Mouse (Mus musculus): Measurements from ENCODE around the gene Olfr1361. TPM values are rescaled to one million over a fixed set of nuclear protein-coding genes. Genes with fewer than 3 reads are reported as not detected.

Olfr1361 gene
- not detected in 2 replicates for polyA plus RNA-seq (2015; fragmentation: Nextera tagmentation; extraction: Ambion mirVana)

GRCm38 (mm10) chr13:21663286-21663685 is at the start of gene Olfr1361:
Olfr1361 (minus strand) TSS chr13:21663386.
- Histone ChIP-seq H3K36me3 (no peaks in the 10 kb centered on the region), H3K4me3 (replicated peaks) (no peak within 1 kb of the TSS), H3K4me1 (replicated peaks) (no peaks in the 10 kb centered on the region), H3K4me2 (replicated peaks) (no peak within 1 kb of the TSS), H3K27ac (no peak within 1 kb of the TSS), H3K9me3 (0 out of 2 replicates have a peak, but pooled peaks cover 2% of the 10 kb centered on the region), H3K9ac (replicated peaks) (no peak within 1 kb of the TSS), H3K27me3 (no peaks in the 10 kb centered on the region)
- whole genome bisulfite sequencing = 86% methylated on average over 2 of the region's 2 CpGs
- no peak for ATAC-seq

GRCm38 (mm10) chr13:21711698-21712097 is 48.5 kb upstream of the Olfr1361 start:
- 20% methylated on average over 4 of the region's 4 CpGs for WGBS

GRCm38 (mm10) chr13:21710821-21711525 is 47.8 kb upstream of the Olfr1361 start:
- Histone ChIP-seq H3K4me1 (replicated peaks) (peaks cover 16% of the 10 kb centered on the region), H3K36me3 (no peaks in the 10 kb centered on the region), H3K9ac (replicated peaks) (peak overlapping the region; percentile 42), H3K9me3 (no peaks in the 10 kb centered on the region), H3K27me3 (no peaks in the 10 kb centered on the region), H3K4me3 (replicated peaks) (peak overlapping the region; percentile 44), H3K4me2 (replicated peaks) (peak overlapping the region; percentile 68), H3K27ac (no peak overlapping the region)
- 2% methylated on average over 22 of the region's 22 CpGs for WGBS
- ATAC-seq = peak; percentile 76

More at GRCm38 (mm10) chr13:21711698-21712097, 48.5 kb upstream of the Olfr1361 start:
- Histone ChIP-seq H3K4me1 (replicated peaks) (peaks cover 16% of the 10 kb centered on the region), H3K9me3 (no peaks in the 10 kb centered on the region), H3K4me2 (replicated peaks) (peak overlapping the region; percentile 68), H3K9ac (replicated peaks) (peak overlapping the region; percentile 42; the same call in 1 of the 2 replicates), H3K4me3 (replicated peaks) (peak overlapping the region; percentile 44), H3K27me3 (no peaks in the 10 kb centered on the region), H3K36me3 (no peaks in the 10 kb centered on the region), H3K27ac (no peak overlapping the region)
- ATAC-seq = no peak

GRCm38 (mm10) chr13:21710031-21710711 is 47.0 kb upstream of the Olfr1361 start:
- H3K27ac ChIP-seq = peak overlapping the region; percentile 72
- peak overlapping the region; percentile 47 for H3K4me2 ChIP-seq (replicated peaks)
- H3K27me3 ChIP-seq = no peaks in the 10 kb centered on the region
- no peaks in the 10 kb centered on the region for H3K9me3 ChIP-seq
- H3K4me3 ChIP-seq (replicated peaks) = peak overlapping the region; percentile 64
- under 1% methylated on average over 32 of the region's 32 CpGs for WGBS
- peak overlapping the region; percentile 60 for H3K9ac ChIP-seq (replicated peaks)
- no peaks in the 10 kb centered on the region for H3K36me3 ChIP-seq
- H3K4me1 ChIP-seq (replicated peaks) = peaks cover 12% of the 10 kb centered on the region
- ATAC-seq = peak; percentile 83

- ATAC-seq = no peak
- 74% methylated on average over 4 of the region's 4 CpGs for WGBS
- Histone ChIP-seq H3K27ac (no peak overlapping the region), H3K9ac (replicated peaks) (no peak overlapping the region), H3K4me2 (replicated peaks) (no peak overlapping the region), H3K27me3 (no peaks in the 10 kb centered on the region), H3K36me3 (no peaks in the 10 kb centered on the region), H3K4me1 (replicated peaks) (peaks cover 7% of the 10 kb centered on the region; the same call in 1 of the 2 replicates), H3K9me3 (no peaks in the 10 kb centered on the region), H3K4me3 (replicated peaks) (no peak overlapping the region)
These were observed 43.5 kb upstream of the Olfr1361 start for GRCm38 (mm10) chr13:21706669-21707068.

GRCm38 (mm10) chr13:21697811-21698210 is 34.6 kb upstream of the Olfr1361 start, which contains the start of gene Olfr1359:
Olfr1359 (plus strand) TSS chr13:21698111.
- no peaks in the 10 kb centered on the region for H3K9me3 ChIP-seq
- H3K27ac ChIP-seq = no peak within 1 kb of the TSS
- ATAC-seq = no peak
- no peaks in the 10 kb centered on the region for H3K36me3 ChIP-seq
- no peaks in the 10 kb centered on the region for H3K27me3 ChIP-seq
- H3K4me1 ChIP-seq (replicated peaks) = no peaks in the 10 kb centered on the region
- H3K4me2 ChIP-seq (replicated peaks) = no peak within 1 kb of the TSS
- no peak within 1 kb of the TSS for H3K4me3 ChIP-seq (replicated peaks)
- no peak within 1 kb of the TSS for H3K9ac ChIP-seq (replicated peaks)

- Histone ChIP-seq H3K36me3 (no peaks in the 10 kb centered on the region), H3K4me1 (replicated peaks) (no peaks in the 10 kb centered on the region), H3K4me2 (replicated peaks) (no peak within 1 kb of the TSS), H3K9me3 (no peaks in the 10 kb centered on the region), H3K9ac (replicated peaks) (no peak within 1 kb of the TSS), H3K27me3 (no peaks in the 10 kb centered on the region), H3K4me3 (replicated peaks) (no peak within 1 kb of the TSS), H3K27ac (no peak within 1 kb of the TSS)
- no peak for ATAC-seq
- 79% methylated on average over 2 of the region's 2 CpGs for WGBS
These were observed 14.1 kb upstream of the Olfr1361 start, which contains the start of gene Olfr1360 for GRCm38 (mm10) chr13:21677305-21677704. Olfr1360 (minus strand) TSS chr13:21677405.

GRCm38 (mm10) chr13:21642418-21642817 is 20.8 kb downstream of the Olfr1361 start, which contains the start of gene Olfr11:
Olfr11 (minus strand) TSS chr13:21642518.
- Histone ChIP-seq H3K27ac (no peak within 1 kb of the TSS), H3K36me3 (no peaks in the 10 kb centered on the region), H3K4me2 (replicated peaks) (no peak within 1 kb of the TSS), H3K4me1 (replicated peaks) (no peaks in the 10 kb centered on the region), H3K9me3 (no peaks in the 10 kb centered on the region), H3K4me3 (replicated peaks) (no peak within 1 kb of the TSS), H3K27me3 (no peaks in the 10 kb centered on the region), H3K9ac (replicated peaks) (no peak within 1 kb of the TSS)
- 83% methylated on average over 2 of the region's 2 CpGs for WGBS
- ATAC-seq = no peak

GRCm38 (mm10) chr13:21613922-21614321 is 49.3 kb downstream of the Olfr1361 start, which contains the start of gene Olfr1362:
Olfr1362 (minus strand) TSS chr13:21614022.
- Histone ChIP-seq H3K36me3 (no peaks in the 10 kb centered on the region), H3K4me3 (replicated peaks) (no peak within 1 kb of the TSS), H3K27me3 (no peaks in the 10 kb centered on the region), H3K4me2 (replicated peaks) (no peak within 1 kb of the TSS), H3K9ac (replicated peaks) (no peak within 1 kb of the TSS), H3K9me3 (no peaks in the 10 kb centered on the region), H3K27ac (no peak within 1 kb of the TSS), H3K4me1 (replicated peaks) (no peaks in the 10 kb centered on the region)
- ATAC-seq = no peak

Other genes starting within 250 kb of the Olfr1361 start
- 4.5 and 5.8 TPM in 2 replicates for gene Pgbd1, start 222.3 kb downstream of the Olfr1361 start, polyA plus RNA-seq (2015; fragmentation: Nextera tagmentation; extraction: Ambion mirVana)
- 25.8 and 25.9 TPM in 2 replicates for gene Zscan26, start 209.7 kb downstream of the Olfr1361 start, polyA plus RNA-seq (2015; fragmentation: Nextera tagmentation; extraction: Ambion mirVana)
- gene Nkapl, start 194.9 kb downstream of the Olfr1361 start, polyA plus RNA-seq (2015; fragmentation: Nextera tagmentation; extraction: Ambion mirVana) = 3.8 and 4.1 TPM in 2 replicates
- 9.4 and 9.5 TPM in 2 replicates for gene Zkscan4, start 184.5 kb downstream of the Olfr1361 start, polyA plus RNA-seq (2015; fragmentation: Nextera tagmentation; extraction: Ambion mirVana)
- 3.7 TPM in 1 of 2 replicates, not detected in the other for gene Gm10065, start 183.9 kb downstream of the Olfr1361 start, polyA plus RNA-seq (2015; fragmentation: Nextera tagmentation; extraction: Ambion mirVana)
- 0.46 and 0.57 TPM in 2 replicates for gene AK157302, start 168.2 kb downstream of the Olfr1361 start, polyA plus RNA-seq (2015; fragmentation: Nextera tagmentation; extraction: Ambion mirVana)
- 5.9 and 7.4 TPM in 2 replicates for gene Gm11273, start 162.0 kb downstream of the Olfr1361 start, polyA plus RNA-seq (2015; fragmentation: Nextera tagmentation; extraction: Ambion mirVana)
- 6.7 and 7.1 TPM in 2 replicates for gene Zkscan8, start 132.3 kb downstream of the Olfr1361 start, polyA plus RNA-seq (2015; fragmentation: Nextera tagmentation; extraction: Ambion mirVana)
- 0.17 and 0.23 TPM in 2 replicates for gene Olfr1366, start 120.6 kb downstream of the Olfr1361 start, polyA plus RNA-seq (2015; fragmentation: Nextera tagmentation; extraction: Ambion mirVana)
- 0.05 TPM in 1 of 2 replicates, not detected in the other for gene Olfr1535, start 103.5 kb downstream of the Olfr1361 start, polyA plus RNA-seq (2015; fragmentation: Nextera tagmentation; extraction: Ambion mirVana)
- gene Olfr1364, start 81.6 kb downstream of the Olfr1361 start, polyA plus RNA-seq (2015; fragmentation: Nextera tagmentation; extraction: Ambion mirVana) = not detected in 2 replicates
- gene Olfr1362, start 49.4 kb downstream of the Olfr1361 start, polyA plus RNA-seq (2015; fragmentation: Nextera tagmentation; extraction: Ambion mirVana) = not detected in 2 replicates
- gene Olfr11, start 20.9 kb downstream of the Olfr1361 start, polyA plus RNA-seq (2015; fragmentation: Nextera tagmentation; extraction: Ambion mirVana) = 0.05 TPM in 1 of 2 replicates, not detected in the other
- not detected in 2 replicates for gene Olfr1360, start 14.0 kb upstream of the Olfr1361 start, polyA plus RNA-seq (2015; fragmentation: Nextera tagmentation; extraction: Ambion mirVana)
- gene Olfr1359, start 34.7 kb upstream of the Olfr1361 start, polyA plus RNA-seq (2015; fragmentation: Nextera tagmentation; extraction: Ambion mirVana) = not detected in 2 replicates
- gene Hist1h2bl, start 52.8 kb upstream of the Olfr1361 start, polyA plus RNA-seq (2015; fragmentation: Nextera tagmentation; extraction: Ambion mirVana) = 1.8 TPM in 1 of 2 replicates, not detected in the other
- 12.9 and 37.4 TPM in 2 replicates for gene Hist1h2ai, start 53.0 kb upstream of the Olfr1361 start, polyA plus RNA-seq (2015; fragmentation: Nextera tagmentation; extraction: Ambion mirVana)
- gene Hist1h3h, start 54.3 kb upstream of the Olfr1361 start, polyA plus RNA-seq (2015; fragmentation: Nextera tagmentation; extraction: Ambion mirVana) = 10.8 and 11.5 TPM in 2 replicates
- gene Hist1h2bm, start 58.7 kb upstream of the Olfr1361 start, polyA plus RNA-seq (2015; fragmentation: Nextera tagmentation; extraction: Ambion mirVana) = 3.7 and 4.2 TPM in 2 replicates
- gene Hist1h4j, start 71.7 kb upstream of the Olfr1361 start, polyA plus RNA-seq (2015; fragmentation: Nextera tagmentation; extraction: Ambion mirVana) = 0.82 and 1.0 TPM in 2 replicates
- 1.1 and 3.0 TPM in 2 replicates for gene Hist1h4k, start 87.1 kb upstream of the Olfr1361 start, polyA plus RNA-seq (2015; fragmentation: Nextera tagmentation; extraction: Ambion mirVana)
- gene Hist1h2ak, start 90.4 kb upstream of the Olfr1361 start, polyA plus RNA-seq (2015; fragmentation: Nextera tagmentation; extraction: Ambion mirVana) = 22.2 and 26.2 TPM in 2 replicates
- 2.5 and 6.7 TPM in 2 replicates for gene Hist1h2bn, start 90.7 kb upstream of the Olfr1361 start, polyA plus RNA-seq (2015; fragmentation: Nextera tagmentation; extraction: Ambion mirVana)
- 11.8 and 15.6 TPM in 2 replicates for gene Hist1h1b, start 117.2 kb upstream of the Olfr1361 start, polyA plus RNA-seq (2015; fragmentation: Nextera tagmentation; extraction: Ambion mirVana)
- 79.2 and 91.2 TPM in 2 replicates for gene Hist1h3i, start 120.0 kb upstream of the Olfr1361 start, polyA plus RNA-seq (2015; fragmentation: Nextera tagmentation; extraction: Ambion mirVana)
- 8.5 TPM in 1 of 2 replicates, not detected in the other for gene Hist1h2an, start 123.8 kb upstream of the Olfr1361 start, polyA plus RNA-seq (2015; fragmentation: Nextera tagmentation; extraction: Ambion mirVana)
- gene Hist1h2bp, start 124.1 kb upstream of the Olfr1361 start, polyA plus RNA-seq (2015; fragmentation: Nextera tagmentation; extraction: Ambion mirVana) = 0.66 and 1.7 TPM in 2 replicates
- gene Hist1h2bq, start 146.8 kb upstream of the Olfr1361 start, polyA plus RNA-seq (2015; fragmentation: Nextera tagmentation; extraction: Ambion mirVana) = 11.1 and 13.1 TPM in 2 replicates
- gene Hist1h2ao, start 147.1 kb upstream of the Olfr1361 start, polyA plus RNA-seq (2015; fragmentation: Nextera tagmentation; extraction: Ambion mirVana) = not detected in 2 replicates
- not detected in 2 replicates for gene Hist1h4m, start 148.4 kb upstream of the Olfr1361 start, polyA plus RNA-seq (2015; fragmentation: Nextera tagmentation; extraction: Ambion mirVana)
- 11.0 and 11.2 TPM in 2 replicates for gene Hist1h4n, start 168.8 kb upstream of the Olfr1361 start, polyA plus RNA-seq (2015; fragmentation: Nextera tagmentation; extraction: Ambion mirVana)
- gene Hist1h2ap, start 170.1 kb upstream of the Olfr1361 start, polyA plus RNA-seq (2015; fragmentation: Nextera tagmentation; extraction: Ambion mirVana) = 1,729 and 1,932 TPM in 2 replicates
- gene Hist1h2br, start 170.4 kb upstream of the Olfr1361 start, polyA plus RNA-seq (2015; fragmentation: Nextera tagmentation; extraction: Ambion mirVana) = 11.3 and 12.2 TPM in 2 replicates

Measured in midbrain, embryonic 13.5 days (tissue).